Mouse (Mus musculus) hindbrain, embryonic 14.5 days (tissue): ENCODE data around the gene Cyp2j7. TPM values are rescaled to one million over a fixed set of nuclear protein-coding genes. Genes with fewer than 3 reads are reported as not detected.

Source experiments
- polyA plus RNA-seq: library from polyadenylated mRNA; unstranded; fragments of >200 nt; fragmentation: Nextera tagmentation; extraction: Ambion mirVana; gene quantifications from 2 replicates; pipeline ENCODE4 v1.2.1, GENCODE M21; 2014

Gene Cyp2j7
- polyA plus RNA-seq, 1 experiment from 2014 or later = not detected

Other genes with a start within 250 kb of the Cyp2j7 start
- not detected in 2 replicates for gene Cyp2j13, start 159.1 kb downstream of the Cyp2j7 start, polyA plus RNA-seq
- not detected in 2 replicates for gene Cyp2j12, start 95.5 kb downstream of the Cyp2j7 start, polyA plus RNA-seq
- not detected in 2 replicates for gene Cyp2j11, start 112.0 kb upstream of the Cyp2j7 start, polyA plus RNA-seq